Mouse (Mus musculus): Measurements from ENCODE around the gene Fer1l4. TPM values are rescaled to one million over a fixed set of nuclear protein-coding genes. Genes with fewer than 3 reads are reported as not detected.

Gene Fer1l4
- polyA plus RNA-seq, 1 experiment = 0.38 TPM

DNA sequence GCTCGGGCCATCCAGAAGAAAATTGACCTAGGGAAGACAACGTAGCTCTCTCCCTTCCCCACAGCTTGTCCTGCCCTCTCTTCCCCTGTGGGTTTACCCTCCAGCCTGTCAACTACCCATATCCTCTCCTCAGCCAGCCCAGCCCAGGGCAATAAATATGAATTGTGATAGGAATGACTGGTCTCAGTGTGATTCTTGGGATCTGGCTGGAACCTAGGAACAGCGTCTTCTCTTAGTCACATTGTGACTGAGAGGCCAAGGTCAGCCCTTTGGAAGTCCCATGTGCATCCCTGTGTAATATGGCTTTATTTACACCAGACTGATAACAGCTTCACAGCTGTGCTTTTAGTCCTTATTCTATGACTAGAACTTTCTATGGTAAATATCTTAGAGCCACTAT is 34.6 kb downstream of the Fer1l4 start:
- TF ChIP-seq POLR2A (IDR thresholded peaks at IDR 0.05; ENCODE audit: low read depth, low read length) (no peak), CTCF (conservative IDR thresholded peaks at IDR 0.05; ENCODE audit: insufficient read depth, insufficient read length, low read depth, low read length) (no peak)
- DNase-seq = no peak
- no peaks in the 10 kb centered on the region for H3K27me3 ChIP-seq (replicated peaks; ENCODE audit: control insufficient read depth, insufficient read depth, low read length)
- WGBS = 67% methylated on average over 3 of the region's 3 CpGs
- H3K4me1 ChIP-seq (ENCODE audit: control insufficient read depth, insufficient read depth, low read length) = no peaks in the 10 kb centered on the region
- no peak overlapping the region for H3K27ac ChIP-seq (ENCODE audit: insufficient read depth, low read depth, low read length)
- H3K36me3 ChIP-seq (ENCODE audit: control insufficient read depth, insufficient read depth, low read length) = no peaks in the 10 kb centered on the region; the same call in none of the 2 replicates
- no peak overlapping the region for H3K4me3 ChIP-seq (ENCODE audit: insufficient read depth, low read depth, low read length)

DNA sequence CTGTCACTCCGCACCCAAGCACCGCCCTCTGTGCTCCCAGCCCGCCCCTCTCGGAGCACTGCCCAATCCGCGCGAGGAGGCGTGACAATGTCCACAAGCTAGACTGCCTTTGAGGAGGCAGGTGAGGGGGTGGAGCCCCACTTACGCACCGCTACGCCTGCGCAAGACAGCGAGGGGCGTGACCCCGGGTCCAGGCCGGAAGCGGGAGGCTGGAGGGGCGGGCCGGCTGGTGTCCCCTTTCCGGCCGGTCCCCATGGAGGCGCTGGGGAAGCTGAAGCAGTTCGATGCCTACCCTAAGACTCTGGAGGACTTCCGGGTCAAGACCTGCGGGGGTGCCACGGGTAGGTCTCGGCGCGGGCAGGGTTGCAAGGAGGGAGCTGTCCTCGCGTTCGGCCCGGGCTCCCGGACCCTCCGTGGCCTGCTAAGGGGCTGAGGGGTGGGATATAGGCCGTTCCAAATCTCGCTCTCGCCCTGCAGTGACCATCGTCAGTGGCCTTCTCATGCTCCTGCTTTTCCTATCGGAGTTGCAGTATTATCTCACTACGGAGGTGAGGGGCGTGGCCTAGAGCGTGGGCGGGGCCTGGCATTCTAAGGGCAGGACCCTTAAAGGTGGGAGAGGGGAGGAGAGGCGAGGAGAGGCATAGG is 44.7 kb downstream of the Fer1l4 start, which contains the start of the genes 6430550D23Rik and Ergic3:
TSS of gene 6430550D23Rik (minus strand) at position 90 of the 645 bp plus-strand sequence.
TSS of gene Ergic3 (plus strand) at position 158 of the 645 bp plus-strand sequence.
- no peaks in the 10 kb centered on the region; the same call in 1 of the 2 replicates for H3K4me1 ChIP-seq (ENCODE audit: control insufficient read depth, insufficient read depth, low read length)
- no peaks in the 10 kb centered on the region for H3K27me3 ChIP-seq (replicated peaks; ENCODE audit: control insufficient read depth, insufficient read depth, low read length)
- no peaks in the 10 kb centered on the region for H3K36me3 ChIP-seq (ENCODE audit: control insufficient read depth, insufficient read depth, low read length)
- peak; percentile 100 for DNase-seq
- TF ChIP-seq CTCF (conservative IDR thresholded peaks at IDR 0.05; ENCODE audit: insufficient read depth, insufficient read length, low read depth, low read length) (no peak), POLR2A (IDR thresholded peaks at IDR 0.05; ENCODE audit: low read depth, low read length) (no peak)
- H3K4me3 ChIP-seq (ENCODE audit: insufficient read depth, low read depth, low read length) = peak within 1 kb of the TSS; percentile 84
- 1% methylated on average over 45 of the region's 45 CpGs for WGBS
- H3K27ac ChIP-seq (ENCODE audit: insufficient read depth, low read depth, low read length) = peak within 1 kb of the TSS; percentile 39

DNA sequence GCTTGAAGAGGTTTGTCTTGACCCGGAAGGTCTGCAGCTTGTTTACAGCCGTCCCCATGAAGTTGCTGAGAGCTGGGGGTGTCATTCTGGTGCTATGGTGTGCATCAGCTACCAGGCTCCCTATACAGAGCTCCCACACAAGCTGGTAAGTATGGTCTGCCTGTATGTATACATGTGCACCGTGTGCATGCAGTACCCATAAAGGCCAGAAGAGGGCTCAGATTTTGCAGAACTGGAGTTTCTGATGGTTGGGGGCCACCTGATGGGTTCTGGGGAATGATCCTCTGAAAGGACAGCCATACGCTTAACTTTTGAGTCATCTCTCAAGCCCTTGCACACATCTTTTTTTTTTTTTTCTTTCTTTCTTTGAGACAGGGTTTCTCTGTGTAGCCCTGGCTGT is 47.4 kb downstream of the Fer1l4 start:
- TF ChIP-seq CTCF (conservative IDR thresholded peaks at IDR 0.05; ENCODE audit: insufficient read depth, insufficient read length, low read depth, low read length) (0 out of 2 replicates have a peak, but pooled peaks have one; percentile 19), POLR2A (IDR thresholded peaks at IDR 0.05; ENCODE audit: low read depth, low read length) (no peak)
- no peak overlapping the region for H3K4me3 ChIP-seq (ENCODE audit: insufficient read depth, low read depth, low read length)
- H3K4me1 ChIP-seq (ENCODE audit: control insufficient read depth, insufficient read depth, low read length) = no peaks in the 10 kb centered on the region; the same call in 1 of the 2 replicates
- no peak overlapping the region for H3K27ac ChIP-seq (ENCODE audit: insufficient read depth, low read depth, low read length)
- WGBS = 93% methylated on average over 4 of the region's 4 CpGs
- H3K27me3 ChIP-seq (replicated peaks; ENCODE audit: control insufficient read depth, insufficient read depth, low read length) = no peaks in the 10 kb centered on the region
- DNase-seq = no peak
- no peaks in the 10 kb centered on the region for H3K36me3 ChIP-seq (ENCODE audit: control insufficient read depth, insufficient read depth, low read length)

DNA sequence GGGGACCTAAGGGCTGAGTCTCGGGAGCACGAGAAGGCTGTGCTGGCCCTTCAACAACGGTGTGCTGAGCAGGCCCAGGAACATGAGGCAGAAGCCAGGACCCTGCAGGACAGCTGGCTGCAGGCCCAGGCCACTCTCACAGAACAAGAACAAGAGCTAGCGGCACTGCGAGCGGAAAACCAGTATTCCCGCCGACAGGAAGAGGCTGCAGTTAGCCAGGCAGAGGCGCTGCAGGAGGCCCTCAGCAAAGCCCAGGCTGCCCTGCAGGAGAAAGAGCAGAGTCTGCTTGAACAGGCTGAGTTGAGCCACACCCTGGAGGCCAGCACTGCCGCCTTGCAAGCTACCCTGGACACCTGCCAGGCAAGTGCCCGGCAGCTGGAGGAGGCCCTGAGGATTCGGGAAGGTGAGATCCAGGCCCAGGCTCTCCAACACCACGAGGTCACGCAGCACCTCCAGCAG is 60.9 kb downstream of the Fer1l4 start:
- Histone ChIP-seq H3K27ac (ENCODE audit: insufficient read depth, low read depth, low read length) (no peak overlapping the region), H3K27me3 (replicated peaks; ENCODE audit: control insufficient read depth, insufficient read depth, low read length) (no peaks in the 10 kb centered on the region), H3K36me3 (ENCODE audit: control insufficient read depth, insufficient read depth, low read length) (no peaks in the 10 kb centered on the region; the same call in 1 of the 2 replicates), H3K4me1 (ENCODE audit: control insufficient read depth, insufficient read depth, low read length) (no peaks in the 10 kb centered on the region), H3K4me3 (ENCODE audit: insufficient read depth, low read depth, low read length) (no peak overlapping the region)
- TF ChIP-seq CTCF (conservative IDR thresholded peaks at IDR 0.05; ENCODE audit: insufficient read depth, insufficient read length, low read depth, low read length) (no peak), POLR2A (IDR thresholded peaks at IDR 0.05; ENCODE audit: low read depth, low read length) (no peak)
- peak; percentile 84 for DNase-seq
- WGBS = 55% methylated on average over 14 of the region's 14 CpGs

DNA sequence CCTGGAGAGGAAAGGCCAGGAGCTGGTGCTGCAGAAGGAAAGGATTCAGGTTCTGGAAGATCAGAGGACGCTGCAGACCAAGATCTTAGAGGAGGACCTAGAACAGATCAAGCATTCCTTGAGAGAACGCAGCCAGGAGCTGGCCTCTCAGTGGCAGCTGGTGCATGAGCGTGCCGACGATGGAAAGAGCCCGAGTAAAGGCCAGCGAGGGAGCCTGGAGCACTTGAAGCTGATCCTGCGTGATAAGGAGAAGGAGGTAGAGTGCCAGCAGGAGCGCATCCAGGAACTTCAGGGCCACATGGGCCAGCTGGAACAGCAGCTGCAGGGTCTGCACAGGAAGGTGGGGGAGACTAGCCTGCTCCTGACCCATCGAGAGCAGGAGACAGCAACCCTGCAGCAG is 61.6 kb downstream of the Fer1l4 start:
- no peaks in the 10 kb centered on the region for H3K27me3 ChIP-seq (replicated peaks; ENCODE audit: control insufficient read depth, insufficient read depth, low read length)
- TF ChIP-seq CTCF (conservative IDR thresholded peaks at IDR 0.05; ENCODE audit: insufficient read depth, insufficient read length, low read depth, low read length) (no peak), POLR2A (IDR thresholded peaks at IDR 0.05; ENCODE audit: low read depth, low read length) (no peak)
- H3K4me3 ChIP-seq (ENCODE audit: insufficient read depth, low read depth, low read length) = no peak overlapping the region
- H3K4me1 ChIP-seq (ENCODE audit: control insufficient read depth, insufficient read depth, low read length) = no peaks in the 10 kb centered on the region
- no peak overlapping the region for H3K27ac ChIP-seq (ENCODE audit: insufficient read depth, low read depth, low read length)
- 90% methylated on average over 10 of the region's 10 CpGs for WGBS
- H3K36me3 ChIP-seq (ENCODE audit: control insufficient read depth, insufficient read depth, low read length) = no peaks in the 10 kb centered on the region; the same call in 1 of the 2 replicates
- DNase-seq = no peak

DNA sequence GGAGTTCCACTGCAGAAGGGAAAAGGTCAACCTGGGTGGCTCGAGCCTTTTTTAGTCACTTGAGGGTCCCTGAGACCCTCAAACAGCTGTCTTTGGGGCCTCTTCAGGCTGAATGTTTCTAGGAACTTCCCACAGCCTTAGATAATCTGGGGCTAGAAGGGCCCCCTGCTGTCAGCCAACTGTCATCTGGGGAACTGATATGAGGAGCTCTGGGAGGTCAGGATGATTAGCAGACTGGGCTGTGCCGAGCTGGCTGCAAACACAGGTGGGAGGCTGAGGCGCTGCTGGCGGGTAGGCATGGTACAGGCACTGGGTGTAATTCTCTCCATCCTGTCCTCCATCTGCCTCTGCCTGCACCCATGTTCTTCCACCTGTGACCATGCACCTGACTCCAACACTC is 63.7 kb downstream of the Fer1l4 start:
- TF ChIP-seq POLR2A (IDR thresholded peaks at IDR 0.05; ENCODE audit: low read depth, low read length) = no peak
- TF ChIP-seq CTCF (conservative IDR thresholded peaks at IDR 0.05; ENCODE audit: insufficient read depth, insufficient read length, low read depth, low read length) = no peak
- 72% methylated on average over 4 of the region's 4 CpGs for whole genome bisulfite sequencing
- Histone ChIP-seq H3K27ac (ENCODE audit: insufficient read depth, low read depth, low read length) (no peak overlapping the region), H3K27me3 (replicated peaks; ENCODE audit: control insufficient read depth, insufficient read depth, low read length) (no peaks in the 10 kb centered on the region), H3K4me3 (ENCODE audit: insufficient read depth, low read depth, low read length) (no peak overlapping the region), H3K4me1 (ENCODE audit: control insufficient read depth, insufficient read depth, low read length) (no peaks in the 10 kb centered on the region), H3K36me3 (ENCODE audit: control insufficient read depth, insufficient read depth, low read length) (no peaks in the 10 kb centered on the region)
- no peak for DNase-seq

DNA sequence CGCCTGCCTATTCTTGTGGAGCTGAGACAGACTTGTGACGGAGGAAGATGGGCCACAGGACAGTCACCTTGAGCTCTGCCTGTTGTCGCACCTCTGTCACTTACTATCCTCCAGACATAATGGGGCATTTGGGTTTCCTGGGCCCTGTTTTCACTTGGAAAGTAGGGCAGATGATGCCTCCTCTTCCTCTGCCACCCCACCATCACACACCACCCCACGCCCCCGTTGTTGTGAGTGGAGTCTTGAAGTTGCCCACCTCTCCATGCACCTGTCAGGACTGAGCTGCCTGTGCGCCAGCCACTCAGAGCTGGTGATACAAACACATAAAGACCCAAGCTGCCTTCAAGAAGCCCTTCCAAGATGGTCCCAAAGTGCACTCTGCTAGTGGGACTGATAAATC is 65.6 kb downstream of the Fer1l4 start:
- Histone ChIP-seq H3K27ac (ENCODE audit: insufficient read depth, low read depth, low read length) (no peak overlapping the region), H3K4me1 (ENCODE audit: control insufficient read depth, insufficient read depth, low read length) (no peaks in the 10 kb centered on the region), H3K27me3 (replicated peaks; ENCODE audit: control insufficient read depth, insufficient read depth, low read length) (no peaks in the 10 kb centered on the region), H3K36me3 (ENCODE audit: control insufficient read depth, insufficient read depth, low read length) (0 out of 2 replicates have a peak, but pooled peaks cover 2% of the 10 kb centered on the region), H3K4me3 (ENCODE audit: insufficient read depth, low read depth, low read length) (no peak overlapping the region)
- DNase-seq = no peak
- no peak for TF ChIP-seq POLR2A (IDR thresholded peaks at IDR 0.05; ENCODE audit: low read depth, low read length)
- TF ChIP-seq CTCF (conservative IDR thresholded peaks at IDR 0.05; ENCODE audit: insufficient read depth, insufficient read length, low read depth, low read length) = no peak
- 95% methylated on average over 6 of the region's 6 CpGs for WGBS
